Mouse (Mus musculus) kidney, adult 2 months (tissue): ENCODE data around the gene Zfp346.

ENCODE experiments used
- CTCF ChIP-seq: fragments of 200-500 bp; conservative IDR thresholded peaks from 2 replicates; pipeline ENCODE4 v1.5.1; 2011; ENCODE audit warnings: low read depth, mild to moderate bottlenecking, control low read depth, low read length, moderate library complexity, mixed read lengths; ENCODE audit not compliant: insufficient read depth, insufficient read length
- POLR2A ChIP-seq: fragments of 200-500 bp; IDR thresholded peaks from one replicate; pipeline ENCODE4 v1.6.1; 2011; ENCODE audit warnings: low read depth, low read length, control low read depth

- no peak for TF ChIP-seq CTCF
- no peak for TF ChIP-seq POLR2A
Measured at GRCm38 (mm10) chr13:55101627-55102026, 3.5 kb upstream of the Zfp346 start.
